Mouse (Mus musculus): ENCODE data around the gene Zbtb8os. TPM values are rescaled to one million over a fixed set of nuclear protein-coding genes. Genes with fewer than 3 reads are reported as not detected.

Gene Zbtb8os
- 23.5 TPM for polyA plus RNA-seq (2017; shearing (Covaris generic))

GRCm38 (mm10) chr4:129335216-129336074, at the start of gene Zbtb8os, which contains the start of gene Rbbp4:
TSS of gene Zbtb8os (plus strand) at chr4:129335695.
TSS of gene Rbbp4 (minus strand) at chr4:129335370.

DNA sequence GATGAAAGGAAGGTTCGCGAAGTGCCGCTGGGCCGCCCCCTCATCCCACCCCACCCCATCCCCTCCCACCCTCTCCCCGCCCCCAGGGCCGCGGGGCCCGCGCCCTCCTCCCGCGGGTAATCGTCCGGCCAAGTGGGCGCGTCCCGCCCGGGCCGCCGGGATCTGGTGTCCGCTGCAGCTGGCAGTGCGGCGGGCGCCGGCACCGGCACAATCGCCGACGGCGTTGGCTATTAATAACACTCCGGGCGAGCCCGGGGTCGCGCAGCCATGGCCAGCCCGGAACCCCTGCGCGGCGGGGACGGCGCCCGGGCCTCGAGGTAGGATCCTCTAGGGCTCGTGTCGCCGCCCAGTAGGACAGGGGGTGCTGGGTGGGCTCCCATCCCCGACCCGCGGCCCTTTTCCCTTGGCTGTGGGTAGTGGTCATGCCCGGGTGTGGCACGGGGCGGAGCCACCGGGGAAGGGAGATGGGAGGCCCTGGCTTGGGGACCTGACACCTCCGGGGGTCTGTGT, 48.0 kb upstream of the Zbtb8os start, which contains the start of gene Sync:
TSS of gene Sync (plus strand) at position 146 of the 510 bp plus-strand sequence.

GRCm38 (mm10) chr4:129377601-129378390, 42.3 kb downstream of the Zbtb8os start, which contains the start of gene Zbtb8a:
TSS of gene Zbtb8a (minus strand) at chr4:129378116.

Other genes with a start within 250 kb of the Zbtb8os start
- not detected for gene Tmem54, start 230.1 kb upstream of the Zbtb8os start, polyA plus RNA-seq (2017; shearing (Covaris generic))
- gene Hpca, start 213.7 kb upstream of the Zbtb8os start, polyA plus RNA-seq (2017; shearing (Covaris generic)): not detected
- not detected for gene Fndc5, start 198.7 kb upstream of the Zbtb8os start, polyA plus RNA-seq (2017; shearing (Covaris generic))
- 19.8 TPM for gene S100pbp, start 146.0 kb upstream of the Zbtb8os start, polyA plus RNA-seq (2017; shearing (Covaris generic))
- gene Yars, start 145.9 kb upstream of the Zbtb8os start, polyA plus RNA-seq (2017; shearing (Covaris generic)): 38.0 TPM
- gene C77080, start 74.3 kb upstream of the Zbtb8os start, polyA plus RNA-seq (2017; shearing (Covaris generic)): 0.42 TPM
- gene Sync, start 48.1 kb upstream of the Zbtb8os start, polyA plus RNA-seq (2017; shearing (Covaris generic)): 0.30 TPM
- gene Rbbp4, start 325 bp upstream of the Zbtb8os start, polyA plus RNA-seq (2017; shearing (Covaris generic)): 292 TPM
- gene Zbtb8a, start 42.4 kb downstream of the Zbtb8os start, polyA plus RNA-seq (2017; shearing (Covaris generic)): 5.2 TPM
- not detected for gene Zbtb8b, start 105.2 kb downstream of the Zbtb8os start, polyA plus RNA-seq (2017; shearing (Covaris generic))
- 86.3 TPM for gene Bsdc1, start 125.9 kb downstream of the Zbtb8os start, polyA plus RNA-seq (2017; shearing (Covaris generic))
- gene Tssk3, start 155.3 kb downstream of the Zbtb8os start, polyA plus RNA-seq (2017; shearing (Covaris generic)): not detected
- gene Fam229a, start 155.5 kb downstream of the Zbtb8os start, polyA plus RNA-seq (2017; shearing (Covaris generic)): not detected
- 10.7 TPM for gene Marcksl1, start 177.9 kb downstream of the Zbtb8os start, polyA plus RNA-seq (2017; shearing (Covaris generic))
- 174 TPM for gene Hdac1, start 207.0 kb downstream of the Zbtb8os start, polyA plus RNA-seq (2017; shearing (Covaris generic))
- 1,237 TPM for gene Lck, start 237.9 kb downstream of the Zbtb8os start, polyA plus RNA-seq (2017; shearing (Covaris generic))
- gene Fam167b, start 242.9 kb downstream of the Zbtb8os start, polyA plus RNA-seq (2017; shearing (Covaris generic)): 0.50 TPM

Data from naive thymus-derived CD4-positive, alpha-beta T cell, adult 5 months (primary cell).